Mouse (Mus musculus): ENCODE results near the gene Itga4. TPM values are rescaled to one million over a fixed set of nuclear protein-coding genes. Genes with fewer than 3 reads are reported as not detected.

Itga4 gene
- polyA plus RNA-seq, 1 experiment: 1.5 TPM

Other genes starting within 250 kb of the Itga4 start
- gene Neurod1, start 201.3 kb downstream of the Itga4 start, polyA plus RNA-seq (2012; rRNA removed): not detected in 2 replicates
- 0.31 and 0.33 TPM in 2 replicates for gene Cerkl, start 201.4 kb downstream of the Itga4 start, polyA plus RNA-seq (2012; rRNA removed)

Measured in gonadal fat pad, adult 2 months (tissue).